Mouse (Mus musculus): Measurements from ENCODE around the gene A630001G21Rik. TPM values are rescaled to one million over a fixed set of nuclear protein-coding genes. Genes with fewer than 3 reads are reported as not detected.

A630001G21Rik gene
- polyA plus RNA-seq, 1 experiment from 2014 or later = 1.3 TPM

DNA sequence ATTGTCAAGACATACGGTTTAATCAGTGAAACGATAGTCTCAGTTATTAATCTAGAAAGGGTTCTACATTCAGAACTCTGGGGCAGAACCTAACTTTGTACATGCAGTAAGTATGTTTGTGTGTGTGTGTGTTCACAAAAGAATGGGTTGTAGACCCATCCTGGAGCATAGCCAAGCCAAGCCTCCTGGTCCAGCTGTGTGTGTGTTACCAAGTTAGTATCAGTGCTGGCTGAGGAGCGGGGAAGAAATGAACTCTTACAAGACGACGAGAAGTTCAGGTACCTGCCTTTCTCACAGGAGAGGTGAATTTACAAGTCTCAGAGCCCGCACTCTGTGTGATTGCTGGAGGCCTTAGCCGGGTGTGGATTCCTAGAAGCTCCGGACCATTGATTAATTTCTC, 26.1 kb upstream of the A630001G21Rik start:
- no peak for ATAC-seq (ENCODE audit: low FRiP score, low TSS enrichment)
- H3K27ac ChIP-seq (ENCODE audit: low read length) = no peak overlapping the region

DNA sequence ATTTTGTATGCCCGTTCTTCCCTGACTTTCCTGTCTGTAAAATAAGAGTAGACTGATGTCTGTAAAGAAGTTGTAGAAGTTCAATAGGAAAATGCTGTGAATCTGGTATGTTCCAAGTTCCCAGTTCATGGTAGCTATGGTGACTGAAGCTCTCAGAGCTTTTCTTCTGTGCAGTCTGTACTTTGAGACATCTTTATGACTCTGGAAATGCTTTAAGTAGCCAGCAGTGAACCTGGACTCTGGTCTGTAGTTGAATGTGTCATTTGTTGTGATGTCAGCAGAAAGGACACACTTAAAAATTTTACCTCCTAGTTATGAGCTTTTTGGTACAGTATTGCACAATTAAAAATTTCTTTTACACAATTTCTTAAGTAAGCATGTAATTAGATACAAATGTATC, 24.1 kb upstream of the A630001G21Rik start:
- ATAC-seq (ENCODE audit: low FRiP score, low TSS enrichment) = no peak
- H3K9me3 ChIP-seq (ENCODE audit: low read length) = no peaks in the 10 kb centered on the region
- 91% methylated on average over 1 of the region's 1 CpGs for WGBS

More for the DNA sequence above, 26.1 kb upstream of the A630001G21Rik start:
- Histone ChIP-seq H3K4me2 (replicated peaks; ENCODE audit: low read depth, low read length) (no peak overlapping the region), H3K9ac (replicated peaks; ENCODE audit: low read length) (no peak overlapping the region), H3K36me3 (ENCODE audit: insufficient read depth, low read length) (no peaks in the 10 kb centered on the region), H3K4me3 (ENCODE audit: low read length) (no peak overlapping the region), H3K4me1 (ENCODE audit: insufficient read depth, low read length) (peaks cover 10% of the 10 kb centered on the region), H3K9me3 (ENCODE audit: low read length) (no peaks in the 10 kb centered on the region), H3K27me3 (ENCODE audit: insufficient read depth, low read length) (no peaks in the 10 kb centered on the region)
- 87% methylated on average over 8 of the region's 8 CpGs for WGBS

DNA sequence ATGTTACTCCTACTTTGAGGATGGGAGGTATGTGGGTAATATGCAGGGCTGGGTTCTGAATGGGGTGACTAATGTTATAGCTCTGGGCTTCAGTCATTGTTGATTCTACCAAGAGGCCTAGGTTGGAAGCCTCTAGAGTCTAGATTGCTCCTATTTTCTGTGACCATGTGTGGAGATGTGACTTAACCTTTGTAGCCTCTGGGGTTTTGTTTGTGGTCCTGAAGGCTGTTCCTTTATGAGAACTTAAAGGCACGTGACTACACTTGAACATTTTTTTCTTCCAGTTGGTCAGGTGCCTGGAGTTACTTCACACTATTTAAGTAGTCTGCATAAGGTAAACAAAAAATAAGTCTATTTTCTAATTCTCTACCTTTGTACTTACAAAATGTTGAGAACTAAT, 21.3 kb upstream of the A630001G21Rik start:
- Histone ChIP-seq H3K27me3 (ENCODE audit: insufficient read depth, low read length) (no peaks in the 10 kb centered on the region), H3K4me1 (ENCODE audit: insufficient read depth, low read length) (peaks cover 17% of the 10 kb centered on the region), H3K27ac (ENCODE audit: low read length) (no peak overlapping the region), H3K4me2 (replicated peaks; ENCODE audit: low read depth, low read length) (no peak overlapping the region), H3K4me3 (ENCODE audit: low read length) (no peak overlapping the region), H3K36me3 (ENCODE audit: insufficient read depth, low read length) (no peaks in the 10 kb centered on the region), H3K9ac (replicated peaks; ENCODE audit: low read length) (no peak overlapping the region), H3K9me3 (ENCODE audit: low read length) (no peaks in the 10 kb centered on the region)
- WGBS = 81% methylated on average over 1 of the region's 1 CpGs
- no peak for ATAC-seq (ENCODE audit: low FRiP score, low TSS enrichment)

More for the DNA sequence above, 24.1 kb upstream of the A630001G21Rik start:
- no peak overlapping the region for H3K9ac ChIP-seq (replicated peaks; ENCODE audit: low read length)
- H3K27me3 ChIP-seq (ENCODE audit: insufficient read depth, low read length) = no peaks in the 10 kb centered on the region
- no peak overlapping the region for H3K27ac ChIP-seq (ENCODE audit: low read length)
- no peaks in the 10 kb centered on the region for H3K36me3 ChIP-seq (ENCODE audit: insufficient read depth, low read length)
- no peak overlapping the region for H3K4me3 ChIP-seq (ENCODE audit: low read length)
- peaks cover 7% of the 10 kb centered on the region for H3K4me1 ChIP-seq (ENCODE audit: insufficient read depth, low read length)
- no peak overlapping the region for H3K4me2 ChIP-seq (replicated peaks; ENCODE audit: low read depth, low read length)

DNA sequence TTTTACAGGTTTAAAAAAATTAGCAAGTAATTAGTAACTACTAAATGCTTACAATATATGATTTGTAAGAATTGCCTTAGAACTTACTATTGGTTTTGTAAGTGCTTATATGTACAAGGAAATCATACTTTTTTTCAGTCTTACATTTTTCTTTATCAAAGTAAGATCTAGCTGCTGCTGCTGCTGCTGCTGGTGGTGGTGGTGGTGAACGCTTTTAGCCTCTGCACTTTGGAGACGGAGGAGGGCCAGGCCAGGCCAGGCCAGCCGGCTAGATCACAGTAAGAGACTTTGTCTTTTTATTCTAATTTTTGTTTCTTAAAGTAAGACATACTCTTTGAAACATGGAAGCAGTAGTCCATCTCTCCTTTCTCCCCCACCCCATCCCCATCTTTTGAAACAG, 16.8 kb upstream of the A630001G21Rik start:
- H3K4me1 ChIP-seq (ENCODE audit: insufficient read depth, low read length) = peaks cover 14% of the 10 kb centered on the region
- peak overlapping the region; percentile 34; the same call in 1 of the 2 replicates for H3K4me2 ChIP-seq (replicated peaks; ENCODE audit: low read depth, low read length)
- no peaks in the 10 kb centered on the region for H3K36me3 ChIP-seq (ENCODE audit: insufficient read depth, low read length)
- no peaks in the 10 kb centered on the region for H3K27me3 ChIP-seq (ENCODE audit: insufficient read depth, low read length)
- no peaks in the 10 kb centered on the region for H3K9me3 ChIP-seq (ENCODE audit: low read length)
- 44% methylated on average over 3 of the region's 3 CpGs for WGBS
- ATAC-seq (ENCODE audit: low FRiP score, low TSS enrichment) = no peak
- H3K4me3 ChIP-seq (ENCODE audit: low read length) = no peak overlapping the region
- no peak overlapping the region for H3K9ac ChIP-seq (replicated peaks; ENCODE audit: low read length)
- no peak overlapping the region for H3K27ac ChIP-seq (ENCODE audit: low read length)

DNA sequence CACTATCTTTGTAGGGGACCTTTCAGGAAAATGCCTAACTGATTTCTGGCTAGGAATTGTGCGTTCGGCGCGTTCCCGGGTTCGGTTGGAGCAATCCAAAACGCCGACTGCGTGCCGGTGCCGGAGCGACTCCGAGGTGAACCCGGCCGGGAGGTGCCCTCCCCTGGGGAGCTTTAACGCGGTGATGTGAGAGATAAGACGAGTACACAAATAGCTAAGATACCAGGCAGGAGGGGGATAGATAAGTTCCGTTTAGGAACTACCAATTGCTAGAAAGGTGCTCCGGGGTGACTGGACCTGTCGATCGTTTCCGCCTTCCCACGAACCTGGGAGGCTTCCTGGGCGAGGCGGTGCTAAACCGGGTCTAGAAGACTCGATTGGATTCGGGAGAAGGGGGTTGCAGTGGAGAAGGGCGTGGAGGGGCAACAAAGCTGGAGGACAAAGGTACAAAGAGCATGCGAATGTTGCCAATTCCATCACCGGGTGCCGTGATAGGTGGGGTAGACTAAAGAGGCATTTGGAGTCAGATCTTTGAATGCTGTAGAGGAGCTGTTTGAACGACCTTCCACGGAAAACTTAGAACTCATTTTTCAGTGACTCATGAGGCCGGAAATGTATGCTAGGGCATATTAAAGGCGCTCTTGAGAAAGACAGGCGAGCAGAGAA, 15.8 kb upstream of the A630001G21Rik start:
- WGBS = under 1% methylated on average over 38 of the region's 38 CpGs
- Histone ChIP-seq H3K9ac (replicated peaks; ENCODE audit: low read length) (peak overlapping the region; percentile 95), H3K36me3 (ENCODE audit: insufficient read depth, low read length) (no peaks in the 10 kb centered on the region), H3K4me1 (ENCODE audit: insufficient read depth, low read length) (peaks cover 14% of the 10 kb centered on the region), H3K4me2 (replicated peaks; ENCODE audit: low read depth, low read length) (peak overlapping the region; percentile 67), H3K4me3 (ENCODE audit: low read length) (peak overlapping the region; percentile 74), H3K27me3 (ENCODE audit: insufficient read depth, low read length) (no peaks in the 10 kb centered on the region), H3K9me3 (ENCODE audit: low read length) (no peaks in the 10 kb centered on the region), H3K27ac (ENCODE audit: low read length) (peak overlapping the region; percentile 94)
- peak; percentile 11; the same call in 1 of the 2 replicates for ATAC-seq (ENCODE audit: low FRiP score, low TSS enrichment)

DNA sequence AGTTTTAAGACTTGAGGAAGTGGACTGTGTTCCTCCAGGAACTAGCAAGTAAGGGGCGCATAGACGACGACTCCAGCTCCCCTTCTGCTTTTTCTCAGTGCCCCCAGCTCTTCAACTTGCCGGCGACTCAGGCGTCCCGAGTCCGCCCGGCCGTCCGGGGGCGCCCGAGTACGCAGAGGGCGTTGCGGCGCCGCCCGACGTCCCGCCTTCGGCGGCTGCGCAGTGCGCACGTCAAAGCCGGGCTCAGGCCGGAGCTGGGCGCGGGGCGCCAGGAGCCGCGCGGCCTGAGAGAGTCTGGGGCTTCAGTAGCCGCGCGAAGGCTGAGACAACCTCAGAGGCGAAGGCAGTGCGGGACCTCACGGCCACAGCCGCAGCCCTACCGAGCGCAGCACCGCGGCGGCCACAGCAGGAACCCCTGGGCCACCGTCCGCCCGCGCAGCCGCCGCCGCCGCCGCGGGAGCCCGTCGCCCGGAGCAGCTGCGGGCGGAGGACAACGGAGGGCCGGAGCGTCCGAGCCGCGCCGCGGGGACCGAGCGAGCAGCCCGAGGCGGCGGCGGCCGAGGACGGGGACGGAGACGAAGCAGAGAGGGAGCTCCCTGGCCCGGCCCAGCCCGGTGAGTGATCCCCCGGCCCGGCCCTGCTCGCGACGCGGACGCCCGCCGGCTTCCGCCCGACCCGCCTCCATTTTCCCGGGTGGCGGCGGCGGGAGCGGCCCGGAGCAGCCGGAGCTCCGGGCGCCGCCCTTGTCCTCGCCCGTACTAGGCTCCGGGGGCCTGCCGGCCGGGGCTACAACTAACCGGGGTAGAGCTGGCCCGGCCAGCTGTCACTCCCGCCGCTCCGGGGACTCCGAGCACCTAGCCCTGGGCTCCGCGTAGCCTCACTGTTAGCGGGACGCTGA, 15.0 kb upstream of the A630001G21Rik start, which contains the start of gene Cab39:
Cab39 (plus strand) TSS at position 234 of the 898 bp plus-strand sequence.
- H3K36me3 ChIP-seq (ENCODE audit: insufficient read depth, low read length) = no peaks in the 10 kb centered on the region
- H3K4me3 ChIP-seq (ENCODE audit: low read length) = peak within 1 kb of the TSS; percentile 74

DNA sequence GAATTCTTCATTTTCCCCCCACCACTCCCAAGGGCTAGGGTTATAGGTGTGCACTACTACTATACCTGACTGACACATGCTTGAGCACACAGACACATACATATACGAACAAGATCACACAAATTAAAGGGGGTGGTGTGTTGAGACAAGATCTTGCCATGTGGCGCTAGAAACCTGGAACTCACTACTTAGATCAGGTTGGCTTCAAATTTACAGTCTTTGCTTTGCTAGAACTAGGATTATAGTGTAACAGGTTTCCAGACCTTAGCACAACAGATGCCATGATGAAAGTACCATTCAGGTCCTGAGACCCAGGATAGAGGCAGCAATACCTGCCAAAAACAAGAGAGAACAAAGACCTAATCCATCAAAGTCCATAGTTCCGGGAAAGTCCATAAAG, 13.0 kb upstream of the A630001G21Rik start:
- no peak overlapping the region for H3K27ac ChIP-seq (ENCODE audit: low read length)
- H3K4me3 ChIP-seq (ENCODE audit: low read length) = no peak overlapping the region
- H3K4me2 ChIP-seq (replicated peaks; ENCODE audit: low read depth, low read length) = no peak overlapping the region
- 87% methylated on average over 3 of the region's 3 CpGs for WGBS
- ATAC-seq (ENCODE audit: low FRiP score, low TSS enrichment) = no peak
- H3K9ac ChIP-seq (replicated peaks; ENCODE audit: low read length) = no peak overlapping the region
- H3K9me3 ChIP-seq (ENCODE audit: low read length) = no peaks in the 10 kb centered on the region
- H3K36me3 ChIP-seq (ENCODE audit: insufficient read depth, low read length) = no peaks in the 10 kb centered on the region
- H3K27me3 ChIP-seq (ENCODE audit: insufficient read depth, low read length) = no peaks in the 10 kb centered on the region
- peaks cover 5% of the 10 kb centered on the region for H3K4me1 ChIP-seq (ENCODE audit: insufficient read depth, low read length)

More for the DNA sequence above, 15.0 kb upstream of the A630001G21Rik start, which contains the start of gene Cab39:
- Histone ChIP-seq H3K27ac (ENCODE audit: low read length) (peak within 1 kb of the TSS; percentile 94), H3K9me3 (ENCODE audit: low read length) (no peaks in the 10 kb centered on the region), H3K9ac (replicated peaks; ENCODE audit: low read length) (peak within 1 kb of the TSS; percentile 95), H3K4me1 (ENCODE audit: insufficient read depth, low read length) (peaks cover 14% of the 10 kb centered on the region), H3K27me3 (ENCODE audit: insufficient read depth, low read length) (no peaks in the 10 kb centered on the region), H3K4me2 (replicated peaks; ENCODE audit: low read depth, low read length) (peak within 1 kb of the TSS; percentile 67)
- peak; percentile 96 for ATAC-seq (ENCODE audit: low FRiP score, low TSS enrichment)
- under 1% methylated on average over 80 of the region's 118 CpGs for WGBS

DNA sequence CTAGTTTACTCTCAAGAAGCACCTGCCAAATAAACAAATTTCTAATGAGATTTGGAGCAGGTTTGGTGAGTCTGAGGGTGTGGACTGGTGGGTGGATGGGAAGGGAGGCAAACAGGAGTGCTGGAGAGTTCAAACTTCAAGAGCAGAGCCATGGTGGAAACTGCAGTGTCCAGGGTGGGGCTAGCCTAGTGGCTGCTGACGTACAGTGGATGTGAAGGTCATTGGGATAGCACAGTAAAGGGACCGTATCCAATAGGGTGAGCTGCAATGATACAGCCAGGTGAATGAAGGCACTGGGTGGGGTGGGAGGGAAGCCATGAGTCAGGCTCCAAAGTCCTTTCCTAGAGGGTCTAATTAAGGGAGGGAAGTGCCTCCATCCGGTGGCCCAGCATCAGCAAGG, 12.1 kb upstream of the A630001G21Rik start:
- Histone ChIP-seq H3K4me1 (ENCODE audit: insufficient read depth, low read length) (no peaks in the 10 kb centered on the region), H3K4me2 (replicated peaks; ENCODE audit: low read depth, low read length) (no peak overlapping the region), H3K27me3 (ENCODE audit: insufficient read depth, low read length) (no peaks in the 10 kb centered on the region), H3K9me3 (ENCODE audit: low read length) (no peaks in the 10 kb centered on the region), H3K9ac (replicated peaks; ENCODE audit: low read length) (no peak overlapping the region), H3K27ac (ENCODE audit: low read length) (no peak overlapping the region), H3K36me3 (ENCODE audit: insufficient read depth, low read length) (no peaks in the 10 kb centered on the region), H3K4me3 (ENCODE audit: low read length) (no peak overlapping the region)
- WGBS = 68% methylated on average over 3 of the region's 3 CpGs
- ATAC-seq (ENCODE audit: low FRiP score, low TSS enrichment) = no peak

DNA sequence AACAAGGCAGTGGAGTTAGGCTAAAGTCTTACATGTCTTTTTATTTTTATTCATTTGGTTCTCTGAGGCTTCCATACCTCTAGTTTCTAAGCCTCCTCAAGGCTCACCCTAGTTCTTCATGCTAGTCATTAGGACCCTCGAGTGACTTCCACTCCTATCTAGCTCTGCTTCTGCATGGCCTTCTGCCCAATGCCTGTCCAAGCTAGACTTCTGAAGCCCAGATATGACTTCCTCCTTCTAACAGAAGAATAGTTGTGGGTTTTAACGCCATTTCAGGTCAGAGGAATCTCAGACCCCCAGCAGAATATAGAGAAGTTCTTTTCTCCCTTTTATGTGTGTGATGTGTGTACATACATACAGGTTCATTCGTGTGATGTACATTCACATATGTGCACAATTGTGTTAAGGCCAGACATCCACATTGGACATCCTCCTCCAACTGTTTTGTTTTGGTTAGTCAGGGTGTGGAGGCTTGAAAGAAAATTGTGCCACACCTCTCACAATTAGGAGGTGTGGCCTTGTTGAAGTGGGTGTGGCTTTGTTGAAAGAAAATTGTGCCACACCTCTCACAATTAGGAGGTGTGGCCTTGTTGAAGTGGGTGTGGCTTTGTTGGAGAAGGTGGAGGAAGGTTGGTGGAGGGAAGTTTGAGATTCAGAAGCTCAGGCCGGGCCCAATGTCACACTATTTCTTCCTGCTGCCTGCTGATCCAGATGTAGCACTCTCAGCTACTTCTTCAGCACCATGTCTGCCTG, 1.2 kb upstream of the A630001G21Rik start:
- Histone ChIP-seq H3K27me3 (ENCODE audit: insufficient read depth, low read length) (no peaks in the 10 kb centered on the region), H3K9me3 (ENCODE audit: low read length) (no peaks in the 10 kb centered on the region), H3K4me1 (ENCODE audit: insufficient read depth, low read length) (no peaks in the 10 kb centered on the region), H3K4me2 (replicated peaks; ENCODE audit: low read depth, low read length) (no peak overlapping the region), H3K4me3 (ENCODE audit: low read length) (no peak overlapping the region), H3K9ac (replicated peaks; ENCODE audit: low read length) (no peak overlapping the region), H3K27ac (ENCODE audit: low read length) (no peak overlapping the region), H3K36me3 (ENCODE audit: insufficient read depth, low read length) (no peaks in the 10 kb centered on the region)
- WGBS = 75% methylated on average over 4 of the region's 4 CpGs
- no peak for ATAC-seq (ENCODE audit: low FRiP score, low TSS enrichment)
